Mouse (Mus musculus) adrenal gland, postnatal 36 days (tissue): ENCODE data around the gene Gm17018. TPM values are rescaled to one million over a fixed set of nuclear protein-coding genes. Genes with fewer than 3 reads are reported as not detected.

Source experiments
- DNase-seq, 2 experiments: peaks; one replicate each; pipeline ENCODE4 v3.0.0; 2021; ENCODE audit warnings: mixed read lengths in 1 of 2
- long read RNA-seq, 2 experiments: library from polyadenylated mRNA; stranded (forward); transcript quantifications; one replicate each; pipeline ENCODE4 v2.0.0; 2021; ENCODE audit warnings: borderline sequencing depth in 2 of 2
- total RNA-seq, 2 experiments: library from RNA; stranded (reverse); gene quantifications; 2 replicates each; pipeline ENCODE4 v1.2.3; 2021

Gm17018 gene
- total RNA-seq = 10 to 100 TPM; 30.3 to 30.5 TPM
- long read RNA-seq, experiment 1, transcript Gm17018-201 (6 exons, 1,353 nt) = major isoform, 58 of 66 reads
- long read RNA-seq, experiment 1, partial matches to known transcripts = 1 of 66 reads
- long read RNA-seq, experiment 1, other reads (novel, unspliced or antisense) = 7 of 66 reads
- long read RNA-seq, experiment 2, transcript Gm17018-201 (6 exons, 1,353 nt) = major isoform, 12 of 16 reads
- long read RNA-seq, experiment 2, partial matches to known transcripts = 1 of 16 reads
- long read RNA-seq, experiment 2, other reads (novel, unspliced or antisense) = 3 of 16 reads

- DNase-seq = peak; percentile 91 to 92
These were observed at the start of gene Gm17018, which contains the start of gene Poll for GRCm38 (mm10) chr19:45560153-45560890. TSS of gene Gm17018 (plus strand) at chr19:45560615. TSS of gene Poll (minus strand) at chr19:45560531.

- no peak for DNase-seq
These were observed 49.7 kb upstream of the Gm17018 start for GRCm38 (mm10) chr19:45510680-45511079.

- DNase-seq = no peak
These were observed 49.0 kb upstream of the Gm17018 start for GRCm38 (mm10) chr19:45511406-45511805.

- no peak for DNase-seq
These were observed 45.1 kb upstream of the Gm17018 start for GRCm38 (mm10) chr19:45515341-45515740.

GRCm38 (mm10) chr19:45516264-45516663 lies 44.2 kb upstream of the Gm17018 start:
- DNase-seq = peak; percentile 39 to 65

GRCm38 (mm10) chr19:45527382-45527781 lies 33.0 kb upstream of the Gm17018 start:
- no peak for DNase-seq

- DNase-seq = no peak
These were observed 32.4 kb upstream of the Gm17018 start for GRCm38 (mm10) chr19:45527931-45528534.

GRCm38 (mm10) chr19:45529294-45529693 lies 31.1 kb upstream of the Gm17018 start:
- no peak for DNase-seq

- DNase-seq = peak; percentile 57 to 71
These were observed 30.0 kb upstream of the Gm17018 start for GRCm38 (mm10) chr19:45530200-45530995.

GRCm38 (mm10) chr19:45531554-45531953 lies 28.9 kb upstream of the Gm17018 start:
- DNase-seq = no peak

- peak; percentile 36 to 54 for DNase-seq
These were observed 26.8 kb upstream of the Gm17018 start for GRCm38 (mm10) chr19:45533617-45534016.

GRCm38 (mm10) chr19:45535214-45535735 lies 25.1 kb upstream of the Gm17018 start:
- DNase-seq = peak in 1 of 2 experiments; percentile 41

GRCm38 (mm10) chr19:45535929-45536328 lies 24.5 kb upstream of the Gm17018 start:
- DNase-seq = no peak

- peak; percentile 58 to 71 for DNase-seq
These were observed 22.9 kb upstream of the Gm17018 start for GRCm38 (mm10) chr19:45537505-45537904.

- no peak for DNase-seq
These were observed 19.6 kb upstream of the Gm17018 start for GRCm38 (mm10) chr19:45540657-45541408.

GRCm38 (mm10) chr19:45541409-45542041 lies 18.9 kb upstream of the Gm17018 start:
- DNase-seq = peak; percentile 68 to 71

- DNase-seq = no peak
These were observed 18.4 kb upstream of the Gm17018 start for GRCm38 (mm10) chr19:45542061-45542460.

- DNase-seq = peak; percentile 68
These were observed 16.1 kb upstream of the Gm17018 start for GRCm38 (mm10) chr19:45544152-45544924.

- peak; percentile 89 to 90 for DNase-seq
These were observed 15.5 kb upstream of the Gm17018 start for GRCm38 (mm10) chr19:45544925-45545321.

GRCm38 (mm10) chr19:45548196-45548595 lies 12.2 kb upstream of the Gm17018 start:
- DNase-seq = peak in 1 of 2 experiments; percentile 22
